Mouse (Mus musculus) myocyte (in vitro differentiated cells): ENCODE measurements around the gene Dhrs7b. TPM values are rescaled to one million over a fixed set of nuclear protein-coding genes. Genes with fewer than 3 reads are reported as not detected.
"Not testable (repeated sequence)": the region's sequence is repeated elsewhere in the genome, so short reads cannot be mapped to it uniquely, and the experiment has no call there.

Experiments used
- H3K27me3 ChIP-seq: one replicate; pipeline ENCODE4 v1.6.1; 2011; ENCODE audit not compliant: control insufficient read depth, insufficient read depth, insufficient read length
- H3K36me3 ChIP-seq: one replicate; pipeline ENCODE4 v1.6.1; 2011; ENCODE audit not compliant: control insufficient read depth, insufficient read depth
- H3K4me2 ChIP-seq: one replicate; pipeline ENCODE4 v1.6.1; 2011; ENCODE audit warnings: low read depth, control low read depth
- H3K4me3 ChIP-seq: one replicate; pipeline ENCODE4 v1.5.1; 2011; ENCODE audit warnings: mild to moderate bottlenecking, control low read depth, moderate library complexity
- H3K79me2 ChIP-seq: one replicate; pipeline ENCODE4 v1.6.1; 2011; ENCODE audit not compliant: control insufficient read depth, insufficient read depth
- H3ac ChIP-seq: one replicate; pipeline ENCODE4 v1.6.1; 2011; ENCODE audit not compliant: control insufficient read depth, insufficient read length
- CEBPB ChIP-seq: IDR thresholded peaks from 2 replicates; pipeline ENCODE4 v1.6.1; 2011; ENCODE audit warnings: mild to moderate bottlenecking, moderate library complexity; ENCODE audit not compliant: poor library complexity, insufficient read depth, severe bottlenecking
- E2F4 ChIP-seq: IDR thresholded peaks from one replicate; pipeline ENCODE4 v1.6.1; 2011; ENCODE audit warnings: mild to moderate bottlenecking, control low read depth, moderate library complexity; ENCODE audit not compliant: insufficient read depth
- MAX ChIP-seq: IDR thresholded peaks from one replicate; pipeline ENCODE4 v1.6.1; 2011; ENCODE audit warnings: low read depth, mild to moderate bottlenecking, control low read depth
- MYOD1 ChIP-seq, 3 experiments: IDR thresholded peaks; one replicate each; pipeline ENCODE4 v1.6.1; 2011; ENCODE audit warnings: control low read depth in 2 of 3, low read depth in 2 of 3, mild to moderate bottlenecking in 2 of 3, moderate library complexity in 1 of 3; ENCODE audit not compliant: insufficient read length in 2 of 3, control insufficient read depth in 1 of 3
- MYOG ChIP-seq, 3 experiments: IDR thresholded peaks; one replicate each; pipeline ENCODE4 v1.6.1; 2011; ENCODE audit warnings: control low read depth in 2 of 3, low read depth in 2 of 3, mild to moderate bottlenecking in 2 of 3; ENCODE audit not compliant: insufficient read length in 2 of 3, control insufficient read depth in 1 of 3, insufficient read depth in 1 of 3
- POLR2A ChIP-seq: IDR thresholded peaks from one replicate; pipeline ENCODE4 v1.6.1; 2011; ENCODE audit warnings: low read depth, mild to moderate bottlenecking, control low read depth, moderate library complexity; ENCODE audit not compliant: insufficient read length
- POLR2AphosphoS2 ChIP-seq: IDR thresholded peaks from one replicate; pipeline ENCODE4 v1.6.1; 2011; ENCODE audit warnings: low read depth, control low read depth; ENCODE audit not compliant: insufficient read length
- REST ChIP-seq: IDR thresholded peaks from one replicate; pipeline ENCODE4 v1.6.1; 2011; ENCODE audit warnings: mild to moderate bottlenecking, control low read depth, moderate library complexity; ENCODE audit not compliant: insufficient read depth, insufficient read length
- SRF ChIP-seq: IDR thresholded peaks from one replicate; pipeline ENCODE4 v1.6.1; 2011; ENCODE audit warnings: low read depth; ENCODE audit not compliant: control insufficient read depth, insufficient read length
- TCF12 ChIP-seq: IDR thresholded peaks from one replicate; pipeline ENCODE4 v1.6.1; 2011; ENCODE audit warnings: mild to moderate bottlenecking, control low read depth; ENCODE audit not compliant: poor library complexity, insufficient read depth, severe bottlenecking
- TCF3 ChIP-seq: IDR thresholded peaks from one replicate; pipeline ENCODE4 v1.6.1; 2011; ENCODE audit warnings: low read depth, control low read depth; ENCODE audit not compliant: insufficient read length
- USF1 ChIP-seq: IDR thresholded peaks from one replicate; pipeline ENCODE4 v1.6.1; 2011; ENCODE audit warnings: low read depth, mild to moderate bottlenecking, control low read depth, moderate library complexity
- polyA plus RNA-seq: library from polyadenylated mRNA; unstranded; fragments of >200 nt; fragmentation: generic; extraction: Trizol; gene quantifications from one replicate; pipeline ENCODE4 v1.2.1, GENCODE M21; 2012; ENCODE audit warnings: missing spikeins

Dhrs7b gene
- polyA plus RNA-seq, 1 experiment = 51.2 TPM

GRCm38 (mm10) chr11:60810046-60810965 is 20.1 kb upstream of the Dhrs7b start:
- no peak overlapping the region for H3ac ChIP-seq
- no peaks in the 10 kb centered on the region for H3K27me3 ChIP-seq
- H3K4me2 ChIP-seq = peak overlapping the region; percentile 99
- H3K79me2 ChIP-seq = no peaks in the 10 kb centered on the region
- TF ChIP-seq MAX (no peak), TCF12 (no peak), MYOG (IDR thresholded peaks at IDR 0.05; ENCODE audit: control insufficient read depth in 1 of 3, insufficient read depth in 1 of 3, insufficient read length in 2 of 3, low read depth in 2 of 3) (no peak), CEBPB (no peak), SRF (no peak), TCF3 (no peak), POLR2AphosphoS2 (no peak), MYOD1 (IDR thresholded peaks at IDR 0.05; ENCODE audit: control insufficient read depth in 1 of 3, insufficient read length in 2 of 3, low read depth in 2 of 3) (no peak), USF1 (no peak)
- H3K4me3 ChIP-seq = peak overlapping the region; percentile 46
- no peaks in the 10 kb centered on the region for H3K36me3 ChIP-seq

- Histone ChIP-seq H3ac (no peak overlapping the region), H3K79me2 (no peaks in the 10 kb centered on the region), H3K4me2 (peak overlapping the region; percentile 99), H3K36me3 (no peaks in the 10 kb centered on the region), H3K27me3 (no peaks in the 10 kb centered on the region), H3K4me3 (peak overlapping the region; percentile 46)
- no peak for TF ChIP-seq MYOG (IDR thresholded peaks at IDR 0.05; ENCODE audit: control insufficient read depth in 1 of 3, insufficient read depth in 1 of 3, insufficient read length in 2 of 3, low read depth in 2 of 3)
- TF ChIP-seq CEBPB = no peak
- peak; percentile 97 for TF ChIP-seq SRF
- no peak for TF ChIP-seq TCF3
- peak; percentile 24 for TF ChIP-seq POLR2AphosphoS2
- no peak for TF ChIP-seq MYOD1 (IDR thresholded peaks at IDR 0.05; ENCODE audit: control insufficient read depth in 1 of 3, insufficient read length in 2 of 3, low read depth in 2 of 3)
- TF ChIP-seq TCF12 = no peak
- peak; percentile 95 for TF ChIP-seq USF1
- TF ChIP-seq POLR2A = peak; percentile 41
- peak; percentile 92 for TF ChIP-seq MAX
- TF ChIP-seq E2F4 = peak; percentile 93
- TF ChIP-seq REST = no peak
Measured at GRCm38 (mm10) chr11:60811054-60811460, 19.4 kb upstream of the Dhrs7b start.

DNA sequence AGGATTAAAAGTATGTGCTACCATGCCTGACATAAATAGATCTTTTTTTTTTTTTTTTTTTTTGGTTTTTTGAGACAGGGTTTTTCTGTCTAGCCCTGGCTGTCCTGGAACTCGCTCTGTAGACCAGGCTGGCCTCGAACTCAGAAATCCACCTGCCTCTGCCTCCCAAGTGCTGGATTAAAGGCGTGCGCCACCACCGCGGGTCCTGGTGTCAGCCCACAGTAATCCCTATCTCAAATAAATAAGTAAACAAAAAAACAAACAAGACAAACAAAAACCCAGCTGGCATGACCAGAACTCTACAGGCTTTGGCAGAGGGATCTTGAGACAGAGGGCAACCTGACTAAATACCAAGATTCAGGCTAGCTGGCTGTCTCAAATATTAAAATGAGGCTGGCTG is 18.8 kb upstream of the Dhrs7b start, which contains the start of gene Shmt1:
Gene Shmt1 (minus strand): TSS at position 101 of the 400 bp plus-strand sequence.
- Histone ChIP-seq H3K4me3 (peak within 1 kb of the TSS; percentile 46), H3K4me2 (peak within 1 kb of the TSS; percentile 99)
- not testable (repeated sequence) for H3K36me3 ChIP-seq, H3ac ChIP-seq, H3K79me2 ChIP-seq, H3K27me3 ChIP-seq

DNA sequence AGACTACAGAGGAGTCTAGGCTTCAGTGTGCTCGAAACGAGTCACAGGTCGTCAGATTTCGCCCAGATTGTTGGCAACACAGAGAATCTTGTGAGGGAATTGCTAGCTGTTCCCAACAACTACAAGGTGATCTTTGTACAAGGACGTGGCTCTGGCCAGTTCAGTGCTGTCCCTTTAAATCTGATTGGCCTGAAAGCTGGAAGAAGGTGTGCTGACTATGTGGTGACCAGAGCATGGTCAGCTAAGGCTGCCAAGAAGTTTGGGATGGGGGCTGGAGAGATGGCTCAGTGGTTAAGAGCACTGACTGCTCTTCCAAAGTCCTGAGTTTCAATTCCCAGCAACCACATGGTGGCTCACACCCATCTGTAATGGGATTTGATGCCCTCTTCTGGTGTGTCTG is 14.0 kb upstream of the Dhrs7b start:
- no peak overlapping the region for H3K4me2 ChIP-seq
- H3ac ChIP-seq = no peak overlapping the region
- no peaks in the 10 kb centered on the region for H3K36me3 ChIP-seq
- H3K4me3 ChIP-seq = no peak overlapping the region
- no peak for TF ChIP-seq CEBPB
- TF ChIP-seq MAX = no peak
- no peak for TF ChIP-seq SRF
- TF ChIP-seq TCF12 = no peak
- TF ChIP-seq POLR2A = no peak
- TF ChIP-seq MYOD1 (IDR thresholded peaks at IDR 0.05; ENCODE audit: control insufficient read depth in 1 of 3, insufficient read length in 2 of 3, low read depth in 2 of 3) = no peak
- no peak for TF ChIP-seq USF1
- no peak for TF ChIP-seq E2F4
- no peak for TF ChIP-seq TCF3
- H3K79me2 ChIP-seq = no peaks in the 10 kb centered on the region
- H3K27me3 ChIP-seq = no peaks in the 10 kb centered on the region

- Histone ChIP-seq H3K36me3 (no peaks in the 10 kb centered on the region), H3K4me2 (no peak overlapping the region), H3ac (no peak overlapping the region), H3K27me3 (no peaks in the 10 kb centered on the region), H3K4me3 (no peak overlapping the region), H3K79me2 (no peaks in the 10 kb centered on the region)
- no peak for TF ChIP-seq TCF12
Measured at GRCm38 (mm10) chr11:60823771-60824170, 6.7 kb upstream of the Dhrs7b start.
